Mouse (Mus musculus): Measurements from ENCODE around the gene Camkmt. TPM values are rescaled to one million over a fixed set of nuclear protein-coding genes. Genes with fewer than 3 reads are reported as not detected.

Camkmt gene
- total RNA-seq, 4 experiments from 2014 or later, result 8.1 to 13.6 (median 10.7) TPM

DNA sequence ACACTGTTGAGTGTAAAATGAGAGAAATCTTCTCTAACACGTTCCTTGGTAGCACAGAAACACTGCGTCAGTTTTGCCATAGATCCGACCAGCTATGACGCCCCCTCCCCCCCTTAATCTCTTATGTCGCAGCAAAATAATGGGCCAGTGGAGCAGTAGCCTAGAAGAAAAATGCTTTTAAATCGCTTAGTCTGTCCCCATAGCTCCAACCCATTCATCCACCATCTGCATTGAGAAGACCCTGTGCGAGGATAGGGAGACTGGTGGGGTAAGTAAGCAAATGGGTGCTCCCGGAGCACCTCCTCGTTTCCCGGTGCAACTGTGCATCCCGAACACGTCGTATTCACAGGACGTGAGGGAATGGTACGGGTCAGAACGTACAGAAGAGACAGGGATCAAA, 731 bp upstream of the Camkmt start:
- no peak for DNase-seq

DNA sequence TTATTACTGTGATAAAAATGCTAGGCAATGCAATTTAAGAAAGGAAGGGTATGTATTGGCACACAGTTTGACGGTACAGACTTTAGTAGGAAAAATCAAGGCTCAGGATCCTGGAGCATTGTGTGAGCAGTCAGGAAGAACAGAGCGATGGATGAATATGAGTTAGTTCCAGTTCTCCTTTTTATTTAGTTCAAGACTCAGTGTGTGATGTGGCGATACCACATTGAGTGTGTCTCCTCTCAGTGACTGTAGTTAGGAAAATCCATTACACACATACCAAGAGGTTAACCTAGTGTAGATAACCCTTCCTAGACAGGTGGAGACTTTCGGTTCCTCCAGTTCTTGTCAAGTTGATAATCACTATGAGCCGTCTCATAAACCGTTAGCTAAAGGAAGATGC, 1.4 kb downstream of the Camkmt start:
- no peak for DNase-seq

DNA sequence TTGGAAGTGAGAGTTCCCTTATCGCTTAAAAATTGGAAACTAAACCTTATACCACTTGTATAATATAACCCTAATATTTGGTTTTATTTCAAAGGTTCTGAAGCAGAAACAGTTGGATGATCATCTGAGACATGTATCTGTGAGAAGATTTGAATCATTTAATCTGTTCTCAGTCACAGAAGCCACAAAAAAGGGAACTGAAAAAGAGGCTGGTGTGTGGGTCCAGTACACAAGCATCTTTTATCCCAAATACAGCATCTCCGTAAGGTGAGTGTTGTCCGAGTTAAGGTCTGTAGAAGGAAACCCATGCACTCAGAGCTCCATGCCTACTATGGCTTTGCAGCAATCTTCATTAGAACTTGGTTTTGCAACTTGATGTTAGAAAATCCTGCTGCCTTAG, 6.0 kb downstream of the Camkmt start:
- DNase-seq, result no peak

- DNase-seq, result no peak
Observed at GRCm38 (mm10) chr17:85098677-85099323, 8.4 kb downstream of the Camkmt start.

DNA sequence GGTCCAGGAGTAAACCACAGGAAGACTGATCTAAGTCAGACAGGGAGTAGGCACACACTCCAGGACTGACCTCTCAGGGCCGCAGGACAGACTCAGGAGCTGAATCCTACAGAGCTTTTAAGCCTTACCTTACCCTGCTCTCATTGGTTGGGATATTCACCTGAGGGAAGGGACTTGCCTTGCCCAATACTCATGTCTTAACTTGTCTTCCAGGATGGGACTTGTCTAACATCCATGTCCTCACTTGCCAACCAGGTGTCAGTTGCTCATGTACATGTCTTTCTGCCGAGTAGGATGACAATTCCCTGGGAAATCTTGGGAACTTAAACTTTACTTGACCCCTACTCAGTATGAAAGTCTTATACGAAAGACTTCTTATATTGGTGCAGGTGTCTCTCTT, 9.9 kb downstream of the Camkmt start:
- no peak for DNase-seq

- DNase-seq, result no peak
Observed at GRCm38 (mm10) chr17:85101751-85102150, 11.4 kb downstream of the Camkmt start.

DNA sequence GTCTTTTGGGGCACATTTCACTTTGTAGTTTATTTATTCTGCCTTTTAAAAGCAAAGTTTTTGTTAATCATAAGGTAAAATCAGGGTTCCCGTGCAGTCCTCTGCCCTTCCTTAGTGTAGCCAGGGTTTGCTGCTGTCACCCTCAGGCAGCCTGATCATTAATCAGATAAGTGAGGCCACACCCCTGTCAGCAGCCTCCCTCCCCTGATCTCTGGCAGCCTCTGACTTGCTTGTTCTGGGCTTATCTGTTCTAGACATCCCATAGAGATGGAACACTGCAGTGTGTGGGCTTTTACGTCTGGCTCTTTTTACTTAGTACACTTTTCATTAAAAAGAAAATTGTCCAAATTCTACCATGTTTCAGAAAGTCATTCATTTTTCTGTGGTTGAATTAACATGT, 13.0 kb downstream of the Camkmt start:
- DNase-seq, result peak; percentile 5

DNA sequence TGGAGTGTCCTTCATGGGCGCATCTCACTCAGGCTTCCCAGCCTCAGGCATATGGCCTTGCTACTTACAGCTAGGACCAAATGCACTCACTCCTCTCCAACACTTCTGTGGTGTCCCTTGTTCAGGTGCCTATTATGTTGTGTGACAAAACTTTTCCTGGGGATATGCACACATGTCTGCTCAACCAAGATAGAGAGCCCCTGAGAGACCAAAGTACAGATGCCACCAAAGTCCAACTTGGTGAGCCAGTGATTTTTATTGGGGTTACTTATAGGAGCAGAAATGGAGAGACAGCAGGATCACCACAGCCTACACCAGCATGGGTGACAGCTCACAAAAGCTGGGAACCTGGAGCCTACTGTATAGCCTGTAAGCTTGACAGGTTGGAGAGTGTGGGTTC, 20.3 kb downstream of the Camkmt start:
- DNase-seq, result no peak

GRCm38 (mm10) chr17:85113441-85113840, 23.1 kb downstream of the Camkmt start:
- no peak for DNase-seq

DNA sequence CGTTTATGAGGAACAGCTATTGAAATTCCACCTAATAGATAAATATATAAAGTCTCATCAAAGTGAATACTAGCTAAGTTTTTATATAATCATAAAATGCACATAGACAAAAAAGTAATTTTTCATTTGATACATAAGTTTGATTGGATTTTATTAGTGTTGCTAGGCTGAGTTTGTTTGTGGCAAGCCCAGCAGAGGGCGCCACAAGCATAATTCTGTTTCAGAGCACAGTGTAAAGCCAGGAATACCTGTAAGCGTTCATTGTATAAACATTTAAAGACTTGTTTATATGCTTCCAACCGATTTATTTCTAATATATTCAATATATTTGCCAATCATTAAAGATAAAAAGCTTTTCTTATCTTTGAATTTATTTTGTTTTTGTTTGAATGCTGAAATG, 26.3 kb downstream of the Camkmt start:
- DNase-seq, result peak; percentile 6

DNA sequence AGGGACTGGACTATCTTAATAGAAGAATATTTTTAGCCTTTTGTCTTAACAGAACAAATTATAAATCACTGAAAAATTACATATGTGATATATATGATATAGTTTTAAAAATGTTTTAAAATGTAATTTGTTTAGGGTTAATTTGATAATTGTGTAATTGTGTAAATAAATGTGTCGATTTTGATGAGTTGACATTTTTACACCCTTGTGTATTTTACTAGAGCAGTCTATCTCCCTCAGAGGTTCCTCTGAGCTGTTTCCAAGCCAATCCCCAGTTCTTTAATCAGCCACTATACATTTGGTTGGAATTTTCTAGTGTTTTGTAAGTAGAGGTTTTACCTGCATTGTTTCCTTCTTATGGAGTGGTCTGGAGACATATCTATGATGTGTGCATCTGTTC, 48.0 kb downstream of the Camkmt start:
- no peak for DNase-seq

DNA sequence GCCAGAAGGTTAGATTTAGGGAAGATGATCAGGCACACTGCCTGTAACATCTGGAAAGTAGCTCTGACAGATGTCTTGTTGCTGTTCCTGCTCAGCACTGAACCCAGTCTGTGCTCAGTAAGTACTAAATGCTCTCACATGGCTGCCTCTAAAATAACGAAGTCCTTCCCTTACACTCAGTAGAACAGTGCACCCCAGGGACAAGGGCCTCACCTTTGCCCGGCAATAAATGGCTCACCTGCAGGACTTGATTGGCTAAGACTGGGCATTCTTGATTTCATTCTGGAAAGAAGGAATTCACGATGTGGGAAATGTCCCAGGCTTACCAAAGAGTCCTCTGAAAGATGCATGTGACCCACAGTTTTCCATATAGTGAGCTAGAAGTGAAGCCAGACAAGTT, 51.3 kb downstream of the Camkmt start:
- DNase-seq, result no peak

GRCm38 (mm10) chr17:85142495-85143111, 52.3 kb downstream of the Camkmt start:
- no peak for DNase-seq

GRCm38 (mm10) chr17:85144141-85144540, 53.8 kb downstream of the Camkmt start:
- DNase-seq, result no peak

DNA sequence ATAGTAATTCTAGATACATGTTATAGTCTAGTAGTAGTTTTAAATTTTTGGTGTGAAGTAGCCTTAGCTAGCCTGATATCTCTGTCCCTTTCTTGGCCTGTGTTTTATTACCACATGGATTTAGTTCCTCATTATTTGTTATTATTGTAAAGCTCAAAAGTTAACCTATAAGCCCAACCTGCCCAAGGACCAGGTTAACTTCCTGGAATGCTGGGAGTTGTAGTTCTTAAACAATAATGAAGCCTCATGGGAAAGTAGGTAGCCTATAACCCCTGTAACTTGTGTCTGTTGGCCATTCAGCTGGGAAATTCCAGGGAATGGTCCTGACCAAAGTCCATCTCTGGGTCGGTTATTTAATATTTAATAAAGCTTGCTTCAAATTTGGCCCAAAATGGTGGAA, 58.0 kb downstream of the Camkmt start:
- DNase-seq, result no peak

DNA sequence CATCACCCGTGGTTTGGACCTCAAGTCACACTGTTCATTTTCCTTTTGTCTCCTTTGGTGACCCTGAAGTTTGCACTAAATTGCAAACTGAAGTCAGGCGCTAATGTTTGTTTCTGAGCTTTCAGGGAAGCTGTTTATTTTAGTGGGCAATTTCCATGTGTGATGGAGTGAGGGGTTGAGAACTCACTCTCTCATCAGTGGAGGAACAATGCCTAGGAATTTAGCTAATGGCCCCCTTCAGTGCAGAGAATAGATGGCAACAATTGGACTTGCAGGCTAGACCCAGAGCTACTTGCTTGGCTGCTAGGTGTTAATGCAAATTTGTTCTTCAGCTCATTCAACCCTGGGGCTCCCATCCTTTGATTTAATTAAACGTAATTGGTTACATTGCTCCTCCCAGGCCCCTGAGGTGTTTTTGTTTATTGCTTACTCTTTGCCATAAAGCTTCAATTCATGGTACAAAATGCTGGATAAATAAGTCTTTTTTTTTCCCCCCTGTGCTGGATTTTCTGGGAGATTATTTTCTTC, 58.9 kb downstream of the Camkmt start:
- DNase-seq, result no peak

DNA sequence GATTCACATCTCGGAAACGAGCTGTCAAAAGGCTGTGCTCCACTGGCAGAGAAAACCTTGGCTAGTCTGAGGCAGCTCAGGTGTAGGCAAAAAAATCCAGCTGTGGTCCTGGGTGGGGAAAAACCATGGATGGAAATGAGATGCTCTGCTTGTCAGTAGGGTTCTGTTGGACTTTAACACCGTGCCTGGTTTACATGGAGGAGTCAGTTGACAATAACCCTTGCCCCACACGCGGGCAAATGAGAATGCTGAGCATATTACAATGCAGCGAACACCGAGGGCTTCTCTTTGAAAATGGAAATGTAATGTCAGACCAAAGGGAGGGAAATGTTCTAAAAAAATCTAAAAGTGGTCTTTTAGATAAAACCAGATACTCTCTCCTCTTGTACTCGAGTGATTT, 60.9 kb downstream of the Camkmt start:
- no peak for DNase-seq

GRCm38 (mm10) chr17:85158202-85158601, 67.8 kb downstream of the Camkmt start:
- no peak for DNase-seq

- DNase-seq, result no peak
Observed at GRCm38 (mm10) chr17:85159526-85159925, 69.2 kb downstream of the Camkmt start.

GRCm38 (mm10) chr17:85160786-85161185, 70.4 kb downstream of the Camkmt start:
- no peak for DNase-seq

DNA sequence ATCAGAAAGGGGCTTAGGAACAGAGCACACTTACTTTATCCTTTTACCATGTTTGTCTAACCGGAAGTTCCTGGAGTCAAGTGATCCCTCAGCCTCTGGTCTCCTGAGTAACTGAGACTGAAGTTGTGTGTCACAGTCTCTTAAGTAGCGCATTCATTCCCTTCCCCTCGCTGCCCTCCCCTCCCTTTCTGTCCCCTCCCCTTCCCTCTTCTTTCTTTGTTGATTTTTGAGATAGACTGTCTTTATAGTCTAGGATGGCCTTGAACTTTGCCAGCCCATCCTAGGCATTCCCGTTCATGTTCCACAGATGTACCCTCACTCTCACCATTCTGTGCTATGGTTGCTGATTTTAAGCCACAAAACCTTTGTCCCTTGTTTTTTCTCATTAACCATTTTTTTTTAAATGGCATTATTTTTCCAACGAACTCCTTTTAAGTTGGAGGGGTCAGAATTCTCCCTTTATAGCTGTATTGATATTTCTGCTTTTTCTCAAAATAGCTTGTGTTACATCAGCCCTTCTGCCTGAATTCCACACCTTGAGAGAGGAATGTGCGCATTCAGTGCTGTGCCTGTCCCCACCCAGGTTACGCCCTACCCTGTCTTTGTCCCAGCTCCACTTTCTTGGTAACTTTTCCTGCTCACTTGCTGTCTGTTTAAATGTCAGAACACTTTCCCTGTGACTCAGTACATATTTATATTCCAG, 72.4 kb downstream of the Camkmt start:
- no peak for DNase-seq

DNA sequence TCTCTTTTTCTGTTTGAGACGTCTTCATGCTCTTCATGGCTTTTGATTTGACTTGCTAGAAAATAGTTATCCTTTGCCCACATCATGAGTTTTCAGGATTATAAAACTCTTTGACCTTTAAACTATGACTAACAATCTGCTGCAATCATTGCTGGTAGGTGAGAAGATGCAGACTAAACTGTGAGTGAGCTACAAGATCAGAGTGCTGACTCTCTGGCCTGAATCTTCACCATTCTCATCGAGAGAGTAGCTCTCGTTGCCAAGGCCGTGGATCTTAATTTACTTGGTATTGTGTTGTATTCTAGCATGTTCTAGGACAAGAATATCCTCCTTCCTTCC, 72.9 kb downstream of the Camkmt start:
- no peak for DNase-seq

- no peak for DNase-seq
Observed at GRCm38 (mm10) chr17:85168761-85169160, 78.4 kb downstream of the Camkmt start.
